Mouse (Mus musculus) cortical plate, adult 2 months (tissue): Measurements from ENCODE around the gene Plpp4.

ENCODE experiments used
- CTCF ChIP-seq: fragments of 200-500 bp; IDR thresholded peaks from 2 replicates; pipeline ENCODE4 v1.5.1; 2011; ENCODE audit warnings: mild to moderate bottlenecking, control low read depth, low read length; ENCODE audit not compliant: insufficient read depth; ENCODE audit errors: extremely low read depth
- POLR2A ChIP-seq: fragments of 200-500 bp; IDR thresholded peaks from 2 replicates; pipeline ENCODE4 v1.6.1; 2011; ENCODE audit warnings: mild to moderate bottlenecking, low read length, control low read depth; ENCODE audit not compliant: insufficient read depth; ENCODE audit errors: extremely low read depth

DNA sequence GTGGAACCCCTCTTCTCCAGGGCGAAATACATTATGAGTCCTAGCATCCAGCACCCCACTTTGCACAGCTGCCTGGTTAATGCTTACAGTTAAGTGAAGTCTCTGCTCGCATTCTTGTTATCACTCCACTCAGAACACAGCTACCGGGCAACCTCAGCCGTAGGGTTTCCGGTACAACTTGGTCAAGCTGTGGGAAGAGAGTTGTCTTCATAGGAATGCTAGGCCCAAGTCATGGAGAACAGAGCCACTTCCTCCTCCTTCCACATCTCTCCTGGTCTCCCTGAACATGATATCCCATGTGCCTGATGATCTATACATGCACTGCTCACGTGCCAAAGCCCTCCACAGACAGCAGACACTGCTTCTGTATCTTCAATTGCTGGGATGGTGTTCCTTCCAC, 1.4 kb upstream of the Plpp4 start:
- no peak for TF ChIP-seq POLR2A
- TF ChIP-seq CTCF = no peak
